Mouse (Mus musculus) heart, postnatal 0 days (tissue): ENCODE measurements at regions not wholly inside any gene's neighbourhood (a gene's known extent, or its start where the extent isn't known, plus 50 kb on each side); places are given as distances from the start of the nearest gene placed in this dataset.

Source experiments
- CTCF ChIP-seq: IDR thresholded peaks from 2 replicates; pipeline ENCODE4 v1.5.1; 2016; ENCODE audit warnings: antibody characterized with exemption, control low read depth, low read depth
- EP300 ChIP-seq: IDR thresholded peaks from 2 replicates; pipeline ENCODE4 v1.6.1; 2016; ENCODE audit warnings: antibody characterized with exemption, low read depth

DNA sequence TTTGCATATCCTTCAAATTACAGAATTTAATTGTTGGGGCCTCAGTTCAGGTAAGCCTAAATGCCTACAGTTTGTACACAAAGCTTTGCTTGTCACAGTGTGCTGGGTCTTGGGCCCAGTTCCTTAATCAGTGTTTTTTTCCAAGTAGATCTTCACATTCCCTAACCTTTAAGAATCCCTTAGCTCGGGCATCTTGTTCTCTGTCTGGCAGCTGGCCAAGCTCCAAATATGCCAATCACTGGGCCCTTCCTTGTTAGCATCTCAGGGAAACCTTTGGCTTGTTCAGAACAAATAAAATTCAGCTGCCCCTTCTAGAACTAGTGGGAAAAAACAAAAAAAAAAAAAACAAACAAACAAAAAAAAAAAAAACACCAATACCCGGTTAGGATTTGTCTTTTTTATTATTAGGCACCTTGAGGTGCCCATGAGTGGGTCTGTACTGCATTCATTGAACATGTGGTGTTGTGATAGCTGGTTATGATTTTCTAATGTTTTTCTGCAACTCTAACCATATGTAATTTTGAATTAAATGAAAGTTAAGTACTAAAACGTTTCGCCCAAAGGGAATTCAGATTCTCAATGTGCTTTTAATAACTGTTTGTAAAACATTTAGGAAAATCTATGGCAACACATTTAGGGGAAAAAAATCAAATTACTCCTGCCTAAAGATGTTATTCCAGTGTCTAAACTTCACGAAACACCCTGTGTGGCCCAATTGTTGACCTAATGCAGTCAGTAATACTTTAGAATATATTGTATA is 168.3 kb upstream of the Rsrc1 start:
- TF ChIP-seq CTCF (no peak), EP300 (no peak)
